Mouse (Mus musculus) ZHBTc4 (cell line): ENCODE results near the gene Acot3.
"Not testable (repeated sequence)": the region's sequence is repeated elsewhere in the genome, so short reads cannot be mapped to it uniquely, and the experiment has no call there.

Source experiments
- DNase-seq: peaks from one replicate; pipeline ENCODE4 v3.0.0-alpha.2; 2011; ENCODE audit warnings: low read depth, low spot score

The Acot3 gene

GRCm38 (mm10) chr12:84051937-84052474 is at the start of gene Acot3:
Gene Acot3 (plus strand): TSS chr12:84052144.
- DNase-seq = no peak

- no peak for DNase-seq
Observed at GRCm38 (mm10) chr12:84003866-84004265, 48.1 kb upstream of the Acot3 start.

GRCm38 (mm10) chr12:84008251-84008650 is 43.7 kb upstream of the Acot3 start:
- DNase-seq = no peak

DNA sequence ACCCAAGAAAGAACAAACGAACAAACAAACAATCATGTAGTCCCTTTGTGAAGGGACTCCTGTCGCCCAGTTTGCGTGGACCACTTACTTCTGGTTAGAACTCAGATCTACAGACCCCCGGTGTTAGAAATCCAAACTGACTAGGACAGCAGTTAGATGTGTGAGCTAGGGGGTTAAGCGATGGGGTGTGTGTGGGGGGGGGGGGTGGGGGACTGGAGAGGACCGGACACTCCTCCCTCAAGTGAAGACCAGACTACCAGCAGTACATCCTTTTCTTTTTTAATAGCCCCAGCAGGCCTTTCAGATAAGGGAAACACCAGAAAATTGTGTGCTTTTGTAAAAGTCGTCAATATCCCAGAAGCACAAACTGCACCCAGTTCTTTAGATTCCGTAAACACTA is 43.2 kb upstream of the Acot3 start:
- DNase-seq = no peak

GRCm38 (mm10) chr12:84009171-84009965 is 42.6 kb upstream of the Acot3 start, which contains the start of gene Acot1:
Gene Acot1 (plus strand): TSS chr12:84009490.
- peak; percentile 87 for DNase-seq

GRCm38 (mm10) chr12:84010201-84010600 is 41.7 kb upstream of the Acot3 start:
- no peak for DNase-seq

DNA sequence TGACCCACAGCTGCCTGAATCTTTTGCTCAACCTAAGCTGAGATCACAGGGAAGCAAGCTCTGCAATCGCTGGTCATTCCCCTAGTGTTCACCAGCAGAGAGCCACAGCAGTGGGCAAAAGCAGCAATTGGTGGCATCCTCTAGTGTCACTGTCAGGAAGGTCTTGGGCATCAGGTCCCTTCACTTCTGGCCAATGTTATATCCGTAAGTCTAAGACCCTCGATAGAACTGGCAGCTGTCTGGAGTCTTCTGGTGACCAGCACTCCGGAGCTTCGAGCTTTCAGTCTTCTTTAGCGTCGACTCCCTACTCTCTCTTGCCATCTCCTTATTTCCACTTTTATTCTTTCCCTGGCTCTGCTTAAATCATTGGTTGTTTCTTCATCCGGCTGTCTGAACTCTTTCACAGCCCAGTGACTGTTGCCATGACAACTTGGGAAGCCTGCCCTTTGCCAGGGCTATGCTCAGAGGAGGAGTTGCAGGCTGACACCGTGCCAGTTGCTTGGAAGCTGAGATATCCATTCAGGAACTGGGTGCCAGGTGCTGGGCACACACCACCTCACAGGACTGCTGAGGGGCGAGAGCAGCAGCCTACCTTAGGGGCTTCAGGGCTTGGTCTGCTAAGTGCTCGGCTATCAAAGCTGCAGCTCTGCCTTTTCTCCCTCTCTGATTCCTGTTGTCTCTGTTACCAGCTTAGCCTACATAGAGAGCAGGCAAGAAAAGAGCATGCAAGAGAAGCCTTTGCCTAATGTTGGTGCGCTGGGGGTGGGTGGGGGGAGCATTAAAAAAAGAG is 40.5 kb upstream of the Acot3 start:
- peak; percentile 23 for DNase-seq

DNA sequence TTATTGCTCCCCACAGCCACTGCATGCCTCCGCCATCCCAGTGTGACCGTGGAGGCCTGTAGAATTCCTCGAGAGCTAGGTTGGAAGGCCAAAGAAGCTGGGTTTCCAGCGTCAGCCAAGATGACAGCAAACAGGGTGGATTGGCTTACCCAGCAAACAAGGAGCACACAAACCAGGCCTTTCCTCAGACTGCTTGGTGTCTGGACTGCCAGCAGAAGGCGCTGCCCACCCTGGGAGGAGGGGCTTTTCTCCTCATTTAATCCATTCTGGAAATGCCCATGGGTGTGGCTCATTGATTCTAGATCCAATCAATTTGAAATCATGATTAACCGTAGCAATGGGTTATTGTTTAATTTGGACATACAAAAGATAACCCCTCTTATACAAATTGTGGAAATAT is 38.8 kb upstream of the Acot3 start:
- DNase-seq = peak; percentile 10

DNA sequence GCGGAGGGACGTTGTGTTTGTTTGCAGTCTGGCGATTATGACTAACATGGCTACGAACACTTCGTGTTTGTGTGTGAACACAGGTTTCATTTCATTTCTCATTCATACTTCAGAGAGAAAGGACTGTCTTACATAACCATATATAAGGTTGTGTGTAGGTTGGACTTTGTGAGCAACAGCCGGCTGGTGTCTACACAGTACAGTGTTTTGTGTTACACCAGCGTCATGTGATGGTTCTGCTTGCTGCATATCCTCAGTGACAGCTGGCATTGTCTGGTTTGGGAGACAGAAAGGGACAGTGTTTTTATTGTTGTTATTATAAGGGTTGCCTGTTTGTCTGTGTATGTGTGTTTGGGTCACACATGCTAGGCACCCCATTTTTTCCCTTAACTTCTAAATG is 38.2 kb upstream of the Acot3 start:
- DNase-seq = no peak

GRCm38 (mm10) chr12:84020528-84020927 is 31.4 kb upstream of the Acot3 start:
- not testable (repeated sequence) for DNase-seq

DNA sequence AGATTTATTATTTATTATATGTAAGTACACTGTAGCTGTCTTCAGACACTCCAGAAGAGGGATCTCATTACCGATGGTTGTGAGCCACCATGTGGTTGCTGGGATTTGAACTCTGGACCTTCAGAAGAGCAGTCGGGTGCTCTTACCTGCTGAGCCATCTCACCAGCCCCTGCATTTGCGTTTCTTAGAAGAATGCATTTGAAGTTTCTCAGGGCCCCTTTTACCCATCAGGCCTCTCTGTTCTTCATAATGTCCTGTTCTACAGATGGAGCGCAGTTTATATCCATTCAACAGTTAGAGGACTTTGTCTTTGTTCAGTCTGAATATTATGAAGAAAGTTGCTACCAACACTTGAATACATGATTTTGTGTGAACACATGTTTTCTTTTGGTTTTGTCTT is 29.7 kb upstream of the Acot3 start:
- DNase-seq = not testable (repeated sequence)

DNA sequence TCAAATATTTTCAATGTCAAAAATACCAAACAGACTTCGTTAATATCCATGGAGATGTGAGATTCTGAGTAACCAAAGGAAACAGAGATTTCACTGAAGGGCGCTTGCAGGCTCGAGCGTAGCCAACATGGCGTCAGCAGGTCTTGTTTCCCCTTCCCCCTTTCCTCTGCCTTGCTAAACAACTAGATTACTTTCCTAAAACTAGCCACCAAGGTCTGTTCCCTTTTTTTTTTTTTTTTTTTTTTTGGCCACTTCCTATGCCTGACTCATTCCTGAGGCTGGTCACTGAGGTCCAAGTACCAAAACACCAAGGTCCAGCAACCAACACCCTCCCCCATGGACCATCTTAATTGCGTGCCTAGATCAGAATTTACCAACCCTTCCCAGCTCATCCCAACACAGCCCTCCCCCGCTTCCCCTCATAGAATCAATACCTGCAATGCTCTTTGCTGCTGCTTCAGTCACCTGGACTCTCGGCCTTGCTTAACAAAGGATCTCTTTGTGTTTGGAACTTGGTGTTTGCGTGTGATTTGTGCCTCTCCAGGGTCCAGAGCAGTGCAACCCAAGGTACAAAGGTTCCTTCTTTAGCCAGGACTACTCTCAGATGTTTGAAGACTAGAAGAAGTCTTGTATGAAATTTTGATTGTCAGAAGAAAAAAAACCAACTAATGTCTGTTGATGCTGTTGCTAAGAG is 28.7 kb upstream of the Acot3 start:
- no peak for DNase-seq

- DNase-seq = no peak
Observed at GRCm38 (mm10) chr12:84025888-84026287, 26.1 kb upstream of the Acot3 start.

GRCm38 (mm10) chr12:84028328-84028727 is 23.6 kb upstream of the Acot3 start:
- peak; percentile 61 for DNase-seq

DNA sequence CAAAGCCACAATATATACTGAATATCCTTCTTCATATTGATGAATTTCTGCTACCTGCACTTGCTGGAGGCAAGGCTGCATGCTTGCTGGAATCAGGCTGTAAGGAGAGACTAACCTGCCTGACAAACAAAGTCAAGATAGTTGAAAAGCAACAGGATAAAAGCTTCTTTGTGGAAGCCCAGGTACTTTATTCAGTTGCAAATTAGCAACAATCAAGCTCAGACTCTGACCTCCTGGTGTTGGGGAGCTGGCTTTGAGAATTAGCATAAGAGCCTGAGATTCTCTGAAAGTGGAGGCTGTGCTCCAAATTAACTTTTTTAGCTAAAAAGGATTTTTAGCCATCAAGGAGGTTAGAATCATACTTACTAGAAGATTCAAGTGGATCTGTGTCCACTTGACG is 22.9 kb upstream of the Acot3 start:
- DNase-seq = peak; percentile 58

GRCm38 (mm10) chr12:84030659-84031332 is 21.1 kb upstream of the Acot3 start:
- DNase-seq = peak; percentile 67

DNA sequence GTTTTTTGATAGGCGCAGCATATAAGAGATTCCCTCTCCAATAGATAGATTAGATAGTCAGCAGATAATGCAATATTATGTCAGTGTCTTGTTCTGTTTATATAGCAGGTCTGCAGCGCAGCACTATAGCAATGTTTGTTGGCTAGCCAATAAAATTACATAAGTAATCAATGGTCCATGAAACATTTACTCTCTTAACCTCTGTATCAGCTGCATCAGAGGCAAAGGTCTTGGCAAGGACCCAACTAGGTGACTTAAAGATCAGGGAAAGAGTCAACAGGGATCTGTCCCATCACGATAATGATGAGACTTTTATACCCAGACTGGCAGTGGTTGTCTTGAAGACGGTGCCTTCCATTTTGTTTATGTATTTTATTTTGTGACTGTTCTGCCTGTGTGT is 19.1 kb upstream of the Acot3 start:
- no peak for DNase-seq

DNA sequence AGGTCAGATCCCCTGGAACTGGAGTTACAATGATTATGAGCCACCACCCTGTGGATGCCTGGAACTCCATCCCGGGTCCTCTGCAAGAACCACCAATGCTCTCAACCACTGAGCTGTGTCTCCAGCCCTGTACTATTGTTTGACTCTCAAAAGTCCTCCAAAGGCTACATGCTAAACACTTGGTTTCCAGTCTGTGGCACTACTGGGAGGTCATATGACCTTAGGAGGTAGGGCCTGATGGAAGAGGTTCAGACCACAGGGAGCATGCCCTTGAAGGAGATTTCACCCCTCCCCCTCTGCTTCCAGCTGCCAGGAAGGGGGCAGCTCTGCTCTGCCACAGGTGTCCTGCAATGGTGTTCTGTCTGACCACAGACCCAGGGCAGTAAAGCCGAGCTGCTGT is 18.6 kb upstream of the Acot3 start:
- DNase-seq = peak; percentile 32

DNA sequence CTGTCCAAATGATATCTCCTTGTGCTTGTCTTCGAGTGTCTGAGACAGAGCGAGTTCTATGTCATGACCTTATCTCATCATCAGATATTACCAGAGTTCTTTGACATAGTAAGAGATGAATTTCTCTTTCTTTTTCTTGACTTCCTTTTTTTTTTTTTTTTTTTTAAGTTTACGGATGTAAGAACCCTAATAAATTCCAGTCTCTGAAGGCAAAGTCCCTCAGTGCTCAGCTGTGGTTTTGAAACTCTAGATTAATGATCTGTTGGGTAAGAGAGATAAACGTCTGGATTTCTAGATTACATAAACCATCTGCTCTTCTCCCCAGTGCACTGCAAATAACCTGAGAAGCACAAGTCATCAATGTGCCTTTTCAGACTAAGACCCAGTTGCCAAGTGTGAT is 17.8 kb upstream of the Acot3 start:
- no peak for DNase-seq

- peak; percentile 33 for DNase-seq
Observed at GRCm38 (mm10) chr12:84038241-84038640, 13.7 kb upstream of the Acot3 start, which contains the start of gene Acot4. Gene Acot4 (plus strand): TSS chr12:84038379.

- DNase-seq = peak; percentile 78
Observed at GRCm38 (mm10) chr12:84038691-84039111, 13.2 kb upstream of the Acot3 start, which contains the start of gene Gm49366. Gene Gm49366 (plus strand): TSS chr12:84038935.
